Mouse (Mus musculus) spleen, adult 2 months (tissue): ENCODE results near the gene Sesn2.

ENCODE experiments used
- CTCF ChIP-seq: fragments of 200-500 bp; IDR thresholded peaks from 2 replicates; pipeline ENCODE4 v1.5.1; 2011; ENCODE audit warnings: mild to moderate bottlenecking, inconsistent platforms; ENCODE audit not compliant: insufficient read depth, insufficient read length, insufficient replicate concordance; ENCODE audit errors: extremely low read depth
- POLR2A ChIP-seq: fragments of 200-500 bp; IDR thresholded peaks from 2 replicates; pipeline ENCODE4 v1.6.1; 2011; ENCODE audit warnings: low read depth, low read length, inconsistent platforms

GRCm38 (mm10) chr4:132505034-132505738, 5.1 kb downstream of the Sesn2 start:
- TF ChIP-seq CTCF (no peak), POLR2A (no peak)
